Mouse (Mus musculus) MEL (cell line): Measurements from ENCODE around the gene Fxr2.

Experiments used
- BHLHE40 ChIP-seq: IDR thresholded peaks from 2 replicates; pipeline ENCODE4 v1.6.1; 2012; ENCODE audit warnings: low read depth, mild to moderate bottlenecking, inconsistent platforms, low read length, improper control_type of control experiment, borderline replicate concordance
- CTCF ChIP-seq, 3 experiments: IDR thresholded peaks in 2 of 3; conservative IDR thresholded peaks in 1 of 3; 2 replicates each; pipeline ENCODE4 v1.5.1; 2011 to 2012; ENCODE audit warnings: low read length in 3 of 3, low read depth in 2 of 3, mild to moderate bottlenecking in 2 of 3, improper control_type of control experiment in 1 of 3, inconsistent platforms in 1 of 3, mixed read lengths in 1 of 3, moderate library complexity in 1 of 3; ENCODE audit not compliant: control insufficient read depth in 1 of 3, insufficient read depth in 1 of 3, poor library complexity in 1 of 3, severe bottlenecking in 1 of 3
- E2F4 ChIP-seq: IDR thresholded peaks from 2 replicates; pipeline ENCODE4 v1.6.1; 2011; ENCODE audit warnings: low read depth, low read length, improper control_type of control experiment, borderline replicate concordance
- HCFC1 ChIP-seq: IDR thresholded peaks from 2 replicates; pipeline ENCODE4 v1.6.1; 2012; ENCODE audit warnings: low read depth, mild to moderate bottlenecking, inconsistent platforms, low read length, improper control_type of control experiment, moderate library complexity
- KAT2A ChIP-seq: conservative IDR thresholded peaks from 2 replicates; pipeline ENCODE4 v1.6.1; 2012; ENCODE audit warnings: low read depth, low read length, improper control_type of control experiment, inconsistent platforms
- POLR2A ChIP-seq, 2 experiments: IDR thresholded peaks; 2 replicates each; pipeline ENCODE4 v1.6.1; 2011 to 2012; ENCODE audit warnings: low read length in 2 of 2, mild to moderate bottlenecking in 2 of 2, control low read depth in 1 of 2, improper control_type of control experiment in 1 of 2, low read depth in 1 of 2, moderate library complexity in 1 of 2; ENCODE audit not compliant: control insufficient read depth in 1 of 2, insufficient read depth in 1 of 2, poor library complexity in 1 of 2
- POLR2AphosphoS2 ChIP-seq: IDR thresholded peaks from 2 replicates; pipeline ENCODE4 v1.6.1; 2011; ENCODE audit warnings: low read length, improper control_type of control experiment
- POLR2AphosphoS5 ChIP-seq: IDR thresholded peaks from 2 replicates; pipeline ENCODE4 v1.6.1; 2012; ENCODE audit warnings: low read depth, borderline replicate concordance, mild to moderate bottlenecking, inconsistent platforms, low read length, moderate library complexity, mixed read lengths
- RCOR1 ChIP-seq: IDR thresholded peaks from 2 replicates; pipeline ENCODE4 v1.6.1; 2012; ENCODE audit warnings: low read depth, mild to moderate bottlenecking, inconsistent platforms, low read length, improper control_type of control experiment
- TAL1 ChIP-seq: IDR thresholded peaks from 2 replicates; pipeline ENCODE4 v1.6.1; 2012; ENCODE audit warnings: mild to moderate bottlenecking, inconsistent platforms, low read length, moderate library complexity, mixed read lengths
- TBP ChIP-seq: IDR thresholded peaks from 2 replicates; pipeline ENCODE4 v1.8.0; 2011; ENCODE audit warnings: low read depth, low read length, improper control_type of control experiment
- TCF12 ChIP-seq: IDR thresholded peaks from 2 replicates; pipeline ENCODE4 v1.6.1; 2014; ENCODE audit warnings: low read depth, mild to moderate bottlenecking, inconsistent platforms, low read length, improper control_type of control experiment, moderate library complexity
- USF1 ChIP-seq: IDR thresholded peaks from 2 replicates; pipeline ENCODE4 v1.6.1; 2014; ENCODE audit warnings: low read depth, mild to moderate bottlenecking, inconsistent platforms, low read length, improper control_type of control experiment, moderate library complexity
- ZMIZ1 ChIP-seq: IDR thresholded peaks from 2 replicates; pipeline ENCODE4 v1.6.1; 2012; ENCODE audit warnings: low read depth, mild to moderate bottlenecking, inconsistent platforms, low read length, improper control_type of control experiment, moderate library complexity

GRCm38 (mm10) chr11:69684128-69684745 lies 51.4 kb downstream of the Fxr2 start:
- TF ChIP-seq HCFC1 (no peak), POLR2A (IDR thresholded peaks at IDR 0.05; ENCODE audit: control insufficient read depth in 1 of 2, insufficient read depth in 1 of 2, low read depth in 1 of 2, low read length in 2 of 2, poor library complexity in 1 of 2) (no peak), TAL1 (no peak), CTCF (IDR thresholded peaks at IDR 0.05 in 2 of 3, conservative IDR thresholded peaks at IDR 0.05 in 1 of 3; ENCODE audit: control insufficient read depth in 1 of 3, insufficient read depth in 1 of 3, low read depth in 2 of 3, low read length in 3 of 3, poor library complexity in 1 of 3, severe bottlenecking in 1 of 3) (no peak), POLR2AphosphoS5 (no peak), USF1 (no peak), TBP (no peak), BHLHE40 (no peak), ZMIZ1 (no peak), E2F4 (no peak), TCF12 (no peak), RCOR1 (no peak), POLR2AphosphoS2 (no peak), KAT2A (no peak)
